In genomic region chr10:15305811-15306473, GRCm38 (mm10) we compare ENCODE assay signal across 19 mouse cellular contexts.
DNase-seq lines count a peak whose midpoint lies in the region; ATAC-seq lines count a peak whose summit lies in the region.
"Had no signal": no experiment of that assay in that cellular context is flagged by ENCODE, and none has a peak within 500 bp of the region (broad histone marks: within the 10 kb centered on the region; RNA-seq: fewer than 3 reads in every experiment).

No protein-coding gene starts in this region.

- no peaks in the 10 kb centered on the region for H3K27me3 ChIP-seq in embryonic facial prominence, embryonic 11.5 days (ENCODE audit: control insufficient read depth, insufficient read depth, low read length)
- no peaks in the 10 kb centered on the region for H3K27me3 ChIP-seq in embryonic facial prominence, embryonic 10.5 days (replicated peaks; ENCODE audit: low read depth, poor library complexity, severe bottlenecking)
- H3K27me3 ChIP-seq: forebrain, embryonic 12.5 days; heart, embryonic 15.5 days had no signal

- H3K9ac ChIP-seq in embryonic facial prominence, embryonic 11.5 days (replicated peaks; ENCODE audit: low read length): no peak overlapping the region
- H3K9ac ChIP-seq: forebrain, embryonic 12.5 days; heart, embryonic 15.5 days; hindbrain, embryonic 14.5 days had no signal

- no peaks in the 10 kb centered on the region for H3K9me3 ChIP-seq in embryonic facial prominence, embryonic 11.5 days (replicated peaks; ENCODE audit: control insufficient read depth, low read length)
- H3K9me3 ChIP-seq in embryonic facial prominence, embryonic 10.5 days: no peaks in the 10 kb centered on the region
- H3K9me3 ChIP-seq: forebrain, embryonic 12.5 days; heart, embryonic 15.5 days had no signal

- H3K4me1 ChIP-seq in embryonic facial prominence, embryonic 11.5 days (ENCODE audit: control insufficient read depth, insufficient read depth, low read length): no peaks in the 10 kb centered on the region
- H3K4me1 ChIP-seq in embryonic facial prominence, embryonic 10.5 days: no peaks in the 10 kb centered on the region
- H3K4me1 ChIP-seq: forebrain, embryonic 12.5 days; heart, embryonic 15.5 days had no signal

- 61% methylated on average over 3 of the region's 3 CpGs for WGBS in embryonic facial prominence, embryonic 11.5 days
- WGBS in embryonic facial prominence, embryonic 10.5 days: 58% methylated on average over 3 of the region's 3 CpGs

- no peaks in the 10 kb centered on the region for H3K36me3 ChIP-seq in embryonic facial prominence, embryonic 11.5 days (replicated peaks; ENCODE audit: control insufficient read depth, insufficient read depth, low read depth, low read length)
- H3K36me3 ChIP-seq in embryonic facial prominence, embryonic 10.5 days (replicated peaks): no peaks in the 10 kb centered on the region
- H3K36me3 ChIP-seq: forebrain, embryonic 12.5 days; heart, embryonic 15.5 days had no signal

- H3K4me2 ChIP-seq in embryonic facial prominence, embryonic 11.5 days (ENCODE audit: low read depth, low read length): no peak overlapping the region
- H3K4me2 ChIP-seq: forebrain, embryonic 12.5 days; heart, embryonic 11.5 days; heart, embryonic 15.5 days; hindbrain, embryonic 14.5 days had no signal

- ATAC-seq in embryonic facial prominence, embryonic 11.5 days (replicated peaks; ENCODE audit: insufficient number of reproducible peaks, low FRiP score, low TSS enrichment, low read depth): no peak
- ATAC-seq: forebrain, embryonic 16.5 days had no signal

- peak; percentile 34 for DNase-seq in embryonic facial prominence, embryonic 11.5 days (ENCODE audit: low spot score)
- no peak for DNase-seq in embryonic facial prominence, embryonic 10.5 days (ENCODE audit: low spot score)
- peak; percentile 7 for DNase-seq in urinary bladder, postnatal 14 days (ENCODE audit: low spot score)
- DNase-seq in urinary bladder, postnatal 10 days (ENCODE audit: low spot score): no peak
- DNase-seq in fibroblast of lung, adult 2 months (ENCODE audit: low read depth): peak; percentile 6
- no peak for DNase-seq in thymus, postnatal 4 days
- DNase-seq in cerebellum, postnatal 4 days (ENCODE audit: low spot score in 2 of 2): no peak
- DNase-seq: adrenal gland, postnatal 10 days; cerebellum, adult 11-12 months; cerebellum, adult 9-10 months; cerebellum, postnatal 25 days; gastrocnemius, postnatal 14 days; heart, adult 2 months; heart, postnatal 14 days had no signal

- no peak overlapping the region for H3K27ac ChIP-seq in embryonic facial prominence, embryonic 11.5 days (replicated peaks; ENCODE audit: low read depth, low read length)
- no peak overlapping the region for H3K27ac ChIP-seq in embryonic facial prominence, embryonic 10.5 days (replicated peaks)
- H3K27ac ChIP-seq: forebrain, embryonic 12.5 days; heart, adult 2 months; heart, embryonic 15.5 days; hindbrain, embryonic 14.5 days had no signal

- no peak overlapping the region for H3K4me3 ChIP-seq in embryonic facial prominence, embryonic 11.5 days (ENCODE audit: low read depth, low read length)
- H3K4me3 ChIP-seq in embryonic facial prominence, embryonic 10.5 days: no peak overlapping the region
- H3K4me3 ChIP-seq: forebrain, embryonic 12.5 days; heart, adult 2 months; heart, embryonic 15.5 days had no signal

Comparison
In these comparisons a context has a peak if more than half of its experiments do, and no peak if none do; other contexts are left out.
1. DNase-seq: peak in embryonic facial prominence, embryonic 11.5 days (single experiment), urinary bladder, postnatal 14 days (single experiment) and fibroblast of lung, adult 2 months (single experiment); none in embryonic facial prominence, embryonic 10.5 days (single experiment), urinary bladder, postnatal 10 days (single experiment), thymus, postnatal 4 days (single experiment) and cerebellum, postnatal 4 days (0 of 2).